Mouse (Mus musculus): ENCODE measurements at regions not wholly inside any gene's neighbourhood (a gene's known extent, or its start where the extent isn't known, plus 50 kb on each side); places are given as distances from the start of the nearest gene placed in this dataset.

GRCm38 (mm10) chr15:24588943-24589342 lies 824.6 kb downstream of the Basp1 start:
- peak; percentile 27; the same call in 1 of the 2 replicates for TF ChIP-seq CTCF (conservative IDR thresholded peaks at IDR 0.05; ENCODE audit: low read length)
- no peak for TF ChIP-seq POU5F1 (IDR thresholded peaks at IDR 0.05; ENCODE audit: borderline replicate concordance, low read length)
- no peaks in the 10 kb centered on the region for H3K36me3 ChIP-seq (ENCODE audit: insufficient read depth, low read length)
- no peaks in the 10 kb centered on the region for H3K9me3 ChIP-seq (ENCODE audit: low read length)
- H3K4me3 ChIP-seq (replicated peaks; ENCODE audit: low read length) = no peak overlapping the region
- H3K4me1 ChIP-seq (replicated peaks; ENCODE audit: low read depth, low read length) = no peaks in the 10 kb centered on the region
- H3K27me3 ChIP-seq (ENCODE audit: insufficient read depth, low read length) = no peaks in the 10 kb centered on the region

- TF ChIP-seq POU5F1 (IDR thresholded peaks at IDR 0.05; ENCODE audit: borderline replicate concordance, low read length) (no peak), CTCF (conservative IDR thresholded peaks at IDR 0.05; ENCODE audit: low read length) (no peak), NANOG (IDR thresholded peaks at IDR 0.05; ENCODE audit: borderline replicate concordance, low read length) (no peak)
- no peak overlapping the region for H3K4me3 ChIP-seq (replicated peaks; ENCODE audit: low read length)
- no peaks in the 10 kb centered on the region for H3K27me3 ChIP-seq (ENCODE audit: insufficient read depth, low read length)
- no peaks in the 10 kb centered on the region for H3K36me3 ChIP-seq (ENCODE audit: insufficient read depth, low read length)
- no peaks in the 10 kb centered on the region for H3K4me1 ChIP-seq (replicated peaks; ENCODE audit: low read depth, low read length)
- no peaks in the 10 kb centered on the region for H3K9me3 ChIP-seq (ENCODE audit: low read length)
These were observed 846.6 kb downstream of the Basp1 start for GRCm38 (mm10) chr15:24566981-24567380.

- Histone ChIP-seq H3K9me3 (ENCODE audit: low read length) (no peaks in the 10 kb centered on the region), H3K36me3 (ENCODE audit: insufficient read depth, low read length) (no peaks in the 10 kb centered on the region), H3K4me3 (replicated peaks; ENCODE audit: low read length) (no peak overlapping the region), H3K27me3 (ENCODE audit: insufficient read depth, low read length) (no peaks in the 10 kb centered on the region), H3K4me1 (replicated peaks; ENCODE audit: low read depth, low read length) (no peaks in the 10 kb centered on the region)
- TF ChIP-seq POU5F1 (IDR thresholded peaks at IDR 0.05; ENCODE audit: borderline replicate concordance, low read length) (no peak), NANOG (IDR thresholded peaks at IDR 0.05; ENCODE audit: borderline replicate concordance, low read length) (no peak), CTCF (conservative IDR thresholded peaks at IDR 0.05; ENCODE audit: low read length) (no peak)
These were observed 856.8 kb downstream of the Basp1 start for GRCm38 (mm10) chr15:24556806-24557205.

GRCm38 (mm10) chr15:24550108-24550507 lies 863.5 kb downstream of the Basp1 start:
- Histone ChIP-seq H3K9me3 (ENCODE audit: low read length) (no peaks in the 10 kb centered on the region), H3K36me3 (ENCODE audit: insufficient read depth, low read length) (no peaks in the 10 kb centered on the region), H3K4me1 (replicated peaks; ENCODE audit: low read depth, low read length) (no peaks in the 10 kb centered on the region), H3K27me3 (ENCODE audit: insufficient read depth, low read length) (no peaks in the 10 kb centered on the region), H3K4me3 (replicated peaks; ENCODE audit: low read length) (no peak overlapping the region)
- TF ChIP-seq CTCF (conservative IDR thresholded peaks at IDR 0.05; ENCODE audit: low read length) = no peak
- no peak for TF ChIP-seq POU5F1 (IDR thresholded peaks at IDR 0.05; ENCODE audit: borderline replicate concordance, low read length)
- no peak for TF ChIP-seq NANOG (IDR thresholded peaks at IDR 0.05; ENCODE audit: borderline replicate concordance, low read length)

GRCm38 (mm10) chr15:24530065-24530464 lies 883.5 kb downstream of the Basp1 start:
- TF ChIP-seq POU5F1 (IDR thresholded peaks at IDR 0.05; ENCODE audit: borderline replicate concordance, low read length) = no peak
- TF ChIP-seq NANOG (IDR thresholded peaks at IDR 0.05; ENCODE audit: borderline replicate concordance, low read length) = peak; percentile 76
- TF ChIP-seq CTCF (conservative IDR thresholded peaks at IDR 0.05; ENCODE audit: low read length) = no peak
- no peaks in the 10 kb centered on the region for H3K4me1 ChIP-seq (replicated peaks; ENCODE audit: low read depth, low read length)
- H3K27me3 ChIP-seq (ENCODE audit: insufficient read depth, low read length) = no peaks in the 10 kb centered on the region

GRCm38 (mm10) chr15:24527379-24527778 lies 886.2 kb downstream of the Basp1 start:
- no peak overlapping the region for H3K4me3 ChIP-seq (replicated peaks; ENCODE audit: low read length)
- TF ChIP-seq CTCF (conservative IDR thresholded peaks at IDR 0.05; ENCODE audit: low read length) (0 out of 2 replicates have a peak, but pooled peaks have one; percentile 9), POU5F1 (IDR thresholded peaks at IDR 0.05; ENCODE audit: borderline replicate concordance, low read length) (no peak)
- H3K9me3 ChIP-seq (ENCODE audit: low read length) = peaks cover 29% of the 10 kb centered on the region
- no peaks in the 10 kb centered on the region for H3K36me3 ChIP-seq (ENCODE audit: insufficient read depth, low read length)
- no peaks in the 10 kb centered on the region for H3K4me1 ChIP-seq (replicated peaks; ENCODE audit: low read depth, low read length)
- no peaks in the 10 kb centered on the region for H3K27me3 ChIP-seq (ENCODE audit: insufficient read depth, low read length)

More at GRCm38 (mm10) chr15:24530065-24530464, 883.5 kb downstream of the Basp1 start:
- Histone ChIP-seq H3K36me3 (ENCODE audit: insufficient read depth, low read length) (no peaks in the 10 kb centered on the region), H3K9me3 (ENCODE audit: low read length) (peaks cover 29% of the 10 kb centered on the region), H3K4me3 (replicated peaks; ENCODE audit: low read length) (no peak overlapping the region)

GRCm38 (mm10) chr15:24513926-24514325 lies 899.6 kb downstream of the Basp1 start:
- no peaks in the 10 kb centered on the region for H3K9me3 ChIP-seq (ENCODE audit: low read length)
- H3K4me3 ChIP-seq (replicated peaks; ENCODE audit: low read length) = no peak overlapping the region
- H3K27me3 ChIP-seq (ENCODE audit: insufficient read depth, low read length) = no peaks in the 10 kb centered on the region
- no peaks in the 10 kb centered on the region for H3K4me1 ChIP-seq (replicated peaks; ENCODE audit: low read depth, low read length)
- no peaks in the 10 kb centered on the region for H3K36me3 ChIP-seq (ENCODE audit: insufficient read depth, low read length)
- TF ChIP-seq NANOG (IDR thresholded peaks at IDR 0.05; ENCODE audit: borderline replicate concordance, low read length) = no peak
- TF ChIP-seq POU5F1 (IDR thresholded peaks at IDR 0.05; ENCODE audit: borderline replicate concordance, low read length) = no peak
- TF ChIP-seq CTCF (conservative IDR thresholded peaks at IDR 0.05; ENCODE audit: low read length) = no peak

GRCm38 (mm10) chr15:24501907-24502559 lies 911.5 kb downstream of the Basp1 start:
- Histone ChIP-seq H3K4me1 (replicated peaks; ENCODE audit: low read depth, low read length) (no peaks in the 10 kb centered on the region), H3K36me3 (ENCODE audit: insufficient read depth, low read length) (no peaks in the 10 kb centered on the region), H3K9me3 (ENCODE audit: low read length) (peaks cover 4% of the 10 kb centered on the region), H3K4me3 (replicated peaks; ENCODE audit: low read length) (no peak overlapping the region), H3K27me3 (ENCODE audit: insufficient read depth, low read length) (no peaks in the 10 kb centered on the region)
- TF ChIP-seq POU5F1 (IDR thresholded peaks at IDR 0.05; ENCODE audit: borderline replicate concordance, low read length) (no peak), NANOG (IDR thresholded peaks at IDR 0.05; ENCODE audit: borderline replicate concordance, low read length) (no peak), CTCF (conservative IDR thresholded peaks at IDR 0.05; ENCODE audit: low read length) (no peak)

- no peaks in the 10 kb centered on the region for H3K27me3 ChIP-seq (ENCODE audit: insufficient read depth, low read length)
- TF ChIP-seq POU5F1 (IDR thresholded peaks at IDR 0.05; ENCODE audit: borderline replicate concordance, low read length) = no peak
- TF ChIP-seq CTCF (conservative IDR thresholded peaks at IDR 0.05; ENCODE audit: low read length) = no peak
- no peak for TF ChIP-seq NANOG (IDR thresholded peaks at IDR 0.05; ENCODE audit: borderline replicate concordance, low read length)
- H3K9me3 ChIP-seq (ENCODE audit: low read length) = no peaks in the 10 kb centered on the region
- no peaks in the 10 kb centered on the region for H3K36me3 ChIP-seq (ENCODE audit: insufficient read depth, low read length)
- H3K4me1 ChIP-seq (replicated peaks; ENCODE audit: low read depth, low read length) = no peaks in the 10 kb centered on the region
- H3K4me3 ChIP-seq (replicated peaks; ENCODE audit: low read length) = no peak overlapping the region
These were observed 927.3 kb downstream of the Basp1 start for GRCm38 (mm10) chr15:24486235-24486634.
